13 mouse cellular contexts compared by ENCODE assay signal in genomic region chr8:121857747-121858146, GRCm38 (mm10).
"Had no signal": no experiment of that assay in that cellular context is flagged by ENCODE, and none has a peak within 500 bp of the region (broad histone marks: within the 10 kb centered on the region; RNA-seq: fewer than 3 reads in every experiment).

No protein-coding gene starts in this region.

- H3K27ac ChIP-seq: kidney, postnatal 0 days; limb, embryonic 13.5 days; liver, embryonic 14.5 days; midbrain, embryonic 12.5 days; neural tube, embryonic 15.5 days had no signal

- DNase-seq: kidney, postnatal 36 days; layer of hippocampus, adult 9-11 months; layer of hippocampus, postnatal 36 days; lung, adult 18-20 months; right cerebral cortex, adult 18-20 months; spleen, adult 18-20 months; thymus, postnatal 36 days had no signal

- H3K36me3 ChIP-seq: limb, embryonic 13.5 days; midbrain, embryonic 12.5 days; neural tube, embryonic 15.5 days had no signal

- H3K4me2 ChIP-seq: limb, embryonic 13.5 days; midbrain, embryonic 12.5 days; neural tube, embryonic 15.5 days had no signal

- H3K4me1 ChIP-seq: limb, embryonic 13.5 days; midbrain, embryonic 12.5 days had no signal

- H3K27me3 ChIP-seq: limb, embryonic 13.5 days; midbrain, embryonic 12.5 days; neural tube, embryonic 15.5 days had no signal

- H3K9me3 ChIP-seq: limb, embryonic 13.5 days; midbrain, embryonic 12.5 days; neural tube, embryonic 15.5 days had no signal

- H3K4me3 ChIP-seq: limb, embryonic 13.5 days; midbrain, embryonic 12.5 days; myocyte; neural tube, embryonic 15.5 days had no signal

- H3K9ac ChIP-seq: limb, embryonic 13.5 days; liver, embryonic 14.5 days; midbrain, embryonic 12.5 days; neural tube, embryonic 15.5 days had no signal
